Mouse (Mus musculus): Measurements from ENCODE around the gene Slc22a8. TPM values are rescaled to one million over a fixed set of nuclear protein-coding genes. Genes with fewer than 3 reads are reported as not detected.

Gene Slc22a8
- polyA plus RNA-seq, 1 experiment from 2014 or later, result 19.2 TPM

GRCm38 (mm10) chr19:8592873-8593408 lies 1.9 kb downstream of the Slc22a8 start:
- H3K36me3 ChIP-seq (ENCODE audit: insufficient read depth, low read length), result no peaks in the 10 kb centered on the region
- peak; percentile 77 for ATAC-seq (replicated peaks; ENCODE audit: low FRiP score, low read depth)
- no peak for TF ChIP-seq CTCF (IDR thresholded peaks at IDR 0.05; ENCODE audit: low read depth)
- WGBS, result 55% methylated on average over 6 of the region's 6 CpGs
- H3K9ac ChIP-seq (ENCODE audit: low read depth, low read length), result no peak overlapping the region
- peak overlapping the region; percentile 48 for H3K27ac ChIP-seq
- DNase-seq (ENCODE audit: low spot score), result peak; percentile 26
- peak overlapping the region; percentile 27 for H3K4me2 ChIP-seq (ENCODE audit: low read length)
- H3K9me3 ChIP-seq (replicated peaks; ENCODE audit: low read length), result no peaks in the 10 kb centered on the region
- no peak overlapping the region for H3K4me3 ChIP-seq (replicated peaks; ENCODE audit: low read depth, low read length)
- no peaks in the 10 kb centered on the region for H3K27me3 ChIP-seq (ENCODE audit: insufficient read depth, low read length)
- H3K4me1 ChIP-seq (replicated peaks; ENCODE audit: insufficient read depth, low read length), result 0 out of 2 replicates have a peak, but pooled peaks cover 4% of the 10 kb centered on the region

DNA sequence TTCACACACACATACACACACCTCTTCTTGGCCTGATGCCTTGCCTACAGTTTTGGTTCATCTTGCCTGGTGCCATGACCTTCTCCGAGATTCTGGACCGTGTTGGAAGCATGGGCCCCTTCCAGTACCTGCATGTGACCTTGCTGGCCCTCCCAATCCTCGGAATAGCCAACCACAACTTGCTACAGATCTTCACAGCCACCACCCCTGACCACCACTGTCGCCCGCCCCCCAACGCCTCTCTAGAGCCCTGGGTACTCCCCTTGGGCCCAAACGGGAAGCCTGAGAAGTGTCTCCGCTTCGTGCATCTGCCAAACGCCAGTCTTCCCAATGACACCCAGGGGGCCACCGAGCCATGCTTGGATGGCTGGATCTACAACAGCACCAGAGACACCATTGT lies 2.8 kb downstream of the Slc22a8 start:
- H3K9me3 ChIP-seq (replicated peaks; ENCODE audit: low read length), result no peaks in the 10 kb centered on the region
- H3K36me3 ChIP-seq (ENCODE audit: insufficient read depth, low read length), result no peaks in the 10 kb centered on the region
- H3K27ac ChIP-seq, result no peak overlapping the region
- 85% methylated on average over 11 of the region's 11 CpGs for WGBS
- no peaks in the 10 kb centered on the region for H3K27me3 ChIP-seq (ENCODE audit: insufficient read depth, low read length)
- H3K4me3 ChIP-seq (replicated peaks; ENCODE audit: low read depth, low read length), result no peak overlapping the region
- no peak overlapping the region for H3K9ac ChIP-seq (ENCODE audit: low read depth, low read length)
- H3K4me1 ChIP-seq (replicated peaks; ENCODE audit: insufficient read depth, low read length), result 0 out of 2 replicates have a peak, but pooled peaks cover 4% of the 10 kb centered on the region
- TF ChIP-seq CTCF (IDR thresholded peaks at IDR 0.05; ENCODE audit: low read depth), result no peak
- peak overlapping the region; percentile 25; the same call in 1 of the 2 replicates for H3K4me2 ChIP-seq (ENCODE audit: low read length)
- no peak for DNase-seq (ENCODE audit: low spot score)
- ATAC-seq (replicated peaks; ENCODE audit: low FRiP score, low read depth), result no peak

DNA sequence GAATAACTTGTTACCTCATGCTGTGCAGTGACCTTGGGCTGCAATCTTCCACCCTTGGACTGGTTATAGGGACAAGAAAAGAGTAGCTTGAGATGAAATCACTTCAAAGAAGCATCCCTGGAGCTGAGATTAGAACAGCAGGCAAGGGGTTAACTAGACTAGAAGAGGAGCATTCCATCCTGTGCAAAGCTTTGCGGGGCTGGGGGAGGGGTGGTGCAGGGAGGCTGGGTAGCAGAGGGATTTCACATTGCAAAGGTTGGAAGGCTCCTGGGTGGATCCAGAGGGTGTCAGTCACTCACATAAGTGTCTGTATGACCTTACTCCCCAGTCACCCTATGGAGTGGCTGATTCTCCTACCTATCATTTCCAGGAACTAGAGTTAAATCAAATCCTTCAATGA lies 3.5 kb downstream of the Slc22a8 start:
- Histone ChIP-seq H3K36me3 (ENCODE audit: insufficient read depth, low read length) (no peaks in the 10 kb centered on the region), H3K4me3 (replicated peaks; ENCODE audit: low read depth, low read length) (no peak overlapping the region), H3K9me3 (replicated peaks; ENCODE audit: low read length) (no peaks in the 10 kb centered on the region), H3K4me1 (replicated peaks; ENCODE audit: insufficient read depth, low read length) (0 out of 2 replicates have a peak, but pooled peaks cover 4% of the 10 kb centered on the region), H3K27me3 (ENCODE audit: insufficient read depth, low read length) (no peaks in the 10 kb centered on the region), H3K4me2 (ENCODE audit: low read length) (peak overlapping the region; percentile 25; the same call in 1 of the 2 replicates), H3K9ac (ENCODE audit: low read depth, low read length) (no peak overlapping the region), H3K27ac (no peak overlapping the region)
- no peak for TF ChIP-seq CTCF (IDR thresholded peaks at IDR 0.05; ENCODE audit: low read depth)
- 0% methylated on average over 1 of the region's 1 CpGs for WGBS
- ATAC-seq (replicated peaks; ENCODE audit: low FRiP score, low read depth), result no peak
- no peak for DNase-seq (ENCODE audit: low spot score)

DNA sequence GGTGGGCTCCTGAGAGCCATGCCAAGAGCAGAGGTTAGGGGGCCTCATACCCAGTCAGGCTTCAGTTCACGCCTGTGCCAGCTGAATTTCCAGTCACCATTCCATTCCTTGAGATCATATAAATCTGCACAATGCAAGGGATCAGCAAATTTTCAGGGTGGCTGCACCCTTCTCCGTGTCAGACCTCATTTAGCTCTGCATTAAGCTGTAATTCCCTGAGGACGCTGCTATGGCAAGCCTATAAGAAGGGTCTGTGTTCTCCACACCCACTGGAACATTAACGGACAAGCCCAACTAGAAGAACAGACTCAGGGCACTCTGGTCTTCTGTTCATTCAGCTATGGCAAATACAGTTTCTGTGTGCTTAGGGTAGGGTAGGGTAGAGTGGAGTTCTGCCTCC lies 6.2 kb downstream of the Slc22a8 start:
- H3K27ac ChIP-seq, result peak overlapping the region; percentile 37; the same call in 1 of the 2 replicates
- TF ChIP-seq CTCF (IDR thresholded peaks at IDR 0.05; ENCODE audit: low read depth), result no peak
- DNase-seq (ENCODE audit: low spot score), result peak; percentile 11
- WGBS, result 38% methylated on average over 4 of the region's 4 CpGs
- H3K9me3 ChIP-seq (replicated peaks; ENCODE audit: low read length), result no peaks in the 10 kb centered on the region
- H3K27me3 ChIP-seq (ENCODE audit: insufficient read depth, low read length), result no peaks in the 10 kb centered on the region
- H3K36me3 ChIP-seq (ENCODE audit: insufficient read depth, low read length), result no peaks in the 10 kb centered on the region
- no peak overlapping the region for H3K4me2 ChIP-seq (ENCODE audit: low read length)
- ATAC-seq (replicated peaks; ENCODE audit: low FRiP score, low read depth), result peak; percentile 47; the same call in 1 of the 2 replicates
- H3K9ac ChIP-seq (ENCODE audit: low read depth, low read length), result no peak overlapping the region
- H3K4me3 ChIP-seq (replicated peaks; ENCODE audit: low read depth, low read length), result no peak overlapping the region
- 0 out of 2 replicates have a peak, but pooled peaks cover 4% of the 10 kb centered on the region for H3K4me1 ChIP-seq (replicated peaks; ENCODE audit: insufficient read depth, low read length)

DNA sequence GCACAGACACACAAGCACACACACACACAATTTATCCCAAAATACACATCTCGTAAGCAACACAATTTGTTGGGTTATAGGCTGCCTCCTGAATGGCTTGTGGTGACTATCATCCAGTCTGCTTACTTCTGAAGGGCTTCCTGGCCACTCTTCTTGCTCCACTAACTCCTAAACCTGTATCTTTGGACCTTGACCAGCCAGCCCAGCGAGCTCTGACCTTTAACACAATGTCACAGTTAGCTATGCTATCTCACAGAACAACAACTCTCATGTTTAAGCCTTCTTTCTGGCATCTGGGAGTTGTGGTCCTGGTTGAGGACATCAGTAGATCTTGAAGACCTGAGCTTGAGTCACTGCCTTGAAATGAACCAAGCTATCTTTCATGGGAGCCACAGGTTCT lies 8.2 kb downstream of the Slc22a8 start:
- DNase-seq (ENCODE audit: low spot score), result no peak
- TF ChIP-seq CTCF (IDR thresholded peaks at IDR 0.05; ENCODE audit: low read depth), result no peak
- no peak for ATAC-seq (replicated peaks; ENCODE audit: low FRiP score, low read depth)
- WGBS, result 70% methylated on average over 2 of the region's 2 CpGs
- H3K27ac ChIP-seq, result no peak overlapping the region
- H3K4me1 ChIP-seq (replicated peaks; ENCODE audit: insufficient read depth, low read length), result 0 out of 2 replicates have a peak, but pooled peaks cover 4% of the 10 kb centered on the region
- H3K9me3 ChIP-seq (replicated peaks; ENCODE audit: low read length), result no peaks in the 10 kb centered on the region
- H3K4me2 ChIP-seq (ENCODE audit: low read length), result no peak overlapping the region
- no peak overlapping the region for H3K4me3 ChIP-seq (replicated peaks; ENCODE audit: low read depth, low read length)
- no peaks in the 10 kb centered on the region for H3K36me3 ChIP-seq (ENCODE audit: insufficient read depth, low read length)
- H3K9ac ChIP-seq (ENCODE audit: low read depth, low read length), result no peak overlapping the region
- no peaks in the 10 kb centered on the region for H3K27me3 ChIP-seq (ENCODE audit: insufficient read depth, low read length)

GRCm38 (mm10) chr19:8601922-8602321 lies 10.9 kb downstream of the Slc22a8 start:
- no peaks in the 10 kb centered on the region for H3K36me3 ChIP-seq (ENCODE audit: insufficient read depth, low read length)

GRCm38 (mm10) chr19:8602914-8603313 lies 11.9 kb downstream of the Slc22a8 start:
- DNase-seq (ENCODE audit: low spot score), result no peak
- Histone ChIP-seq H3K36me3 (ENCODE audit: insufficient read depth, low read length) (no peaks in the 10 kb centered on the region), H3K9ac (ENCODE audit: low read depth, low read length) (no peak overlapping the region), H3K27me3 (ENCODE audit: insufficient read depth, low read length) (no peaks in the 10 kb centered on the region), H3K9me3 (replicated peaks; ENCODE audit: low read length) (no peaks in the 10 kb centered on the region), H3K4me1 (replicated peaks; ENCODE audit: insufficient read depth, low read length) (no peaks in the 10 kb centered on the region), H3K27ac (no peak overlapping the region), H3K4me3 (replicated peaks; ENCODE audit: low read depth, low read length) (no peak overlapping the region), H3K4me2 (ENCODE audit: low read length) (no peak overlapping the region)
- no peak for TF ChIP-seq CTCF (IDR thresholded peaks at IDR 0.05; ENCODE audit: low read depth)
- 62% methylated on average over 3 of the region's 3 CpGs for WGBS
- ATAC-seq (replicated peaks; ENCODE audit: low FRiP score, low read depth), result no peak

More at GRCm38 (mm10) chr19:8601922-8602321, 10.9 kb downstream of the Slc22a8 start:
- H3K4me1 ChIP-seq (replicated peaks; ENCODE audit: insufficient read depth, low read length), result 0 out of 2 replicates have a peak, but pooled peaks cover 4% of the 10 kb centered on the region
- H3K4me3 ChIP-seq (replicated peaks; ENCODE audit: low read depth, low read length), result no peak overlapping the region
- no peaks in the 10 kb centered on the region for H3K27me3 ChIP-seq (ENCODE audit: insufficient read depth, low read length)
- H3K4me2 ChIP-seq (ENCODE audit: low read length), result no peak overlapping the region
- ATAC-seq (replicated peaks; ENCODE audit: low FRiP score, low read depth) (no peak), DNase-seq (ENCODE audit: low spot score) (no peak)
- H3K9me3 ChIP-seq (replicated peaks; ENCODE audit: low read length), result no peaks in the 10 kb centered on the region
- no peak overlapping the region for H3K9ac ChIP-seq (ENCODE audit: low read depth, low read length)
- no peak for TF ChIP-seq CTCF (IDR thresholded peaks at IDR 0.05; ENCODE audit: low read depth)
- H3K27ac ChIP-seq, result no peak overlapping the region
